ENCODE assay signal across 10 mouse cellular contexts in genomic region chr6:143184745-143185144, GRCm38 (mm10). TPM values are rescaled to one million over a fixed set of nuclear protein-coding genes. Genes with fewer than 3 reads are reported as not detected.
DNase-seq lines count a peak whose midpoint lies in the region; ATAC-seq lines count a peak whose summit lies in the region.
"Had no signal": no experiment of that assay in that cellular context is flagged by ENCODE, and none has a peak within 500 bp of the region (broad histone marks: within the 10 kb centered on the region; RNA-seq: fewer than 3 reads in every experiment).

No protein-coding gene starts in this region.

- 0 out of 2 replicates have a peak, but pooled peaks have one; percentile 32 for ATAC-seq in neural tube, embryonic 13.5 days (ENCODE audit: low read depth)
- ATAC-seq in inflammation-experienced regulatory T-cells, adult 6 months: peak; percentile 47

- H3K4me2 ChIP-seq in neural tube, embryonic 13.5 days: no peak overlapping the region
- H3K4me2 ChIP-seq: midbrain, embryonic 12.5 days had no signal

- H3K4me3 ChIP-seq in neural tube, embryonic 13.5 days: no peak overlapping the region
- H3K4me3 ChIP-seq: erythroblast, embryonic 14.5 days; midbrain, embryonic 12.5 days had no signal

- intact Hi-C loops in heart, postnatal 25 days (cut with DNase I): no loop called here
- intact Hi-C loops in left cerebral cortex, postnatal 36 days (cut with DNase I): no loop called here

- peaks cover 45% of the 10 kb centered on the region for H3K36me3 ChIP-seq in neural tube, embryonic 13.5 days

- 69% methylated on average over 5 of the region's 5 CpGs for WGBS in neural tube, embryonic 13.5 days

- no peaks in the 10 kb centered on the region for H3K27me3 ChIP-seq in neural tube, embryonic 13.5 days
- H3K27me3 ChIP-seq: midbrain, embryonic 12.5 days had no signal

- no peaks in the 10 kb centered on the region for H3K4me1 ChIP-seq in neural tube, embryonic 13.5 days (replicated peaks)
- H3K4me1 ChIP-seq: midbrain, embryonic 12.5 days had no signal

- peak; percentile 52 for DNase-seq in heart, adult 11 months
- no peak for DNase-seq in heart, postnatal 25 days (ENCODE audit: low spot score)
- no peak for DNase-seq in neural tube, embryonic 10.5 days (ENCODE audit: extremely low spot score, low spot score)
- DNase-seq in urinary bladder, adult 18-20 months (ENCODE audit: low spot score in 2 of 2): no peak
- no peak for DNase-seq in left cerebral cortex, postnatal 36 days (ENCODE audit: low spot score in 2 of 2)
- DNase-seq in spleen, adult 18-20 months: no peak

- no peak overlapping the region for H3K27ac ChIP-seq in neural tube, embryonic 13.5 days (replicated peaks)
- H3K27ac ChIP-seq: midbrain, embryonic 12.5 days had no signal

- no peak overlapping the region for H3K9ac ChIP-seq in neural tube, embryonic 13.5 days
- H3K9ac ChIP-seq: midbrain, embryonic 12.5 days had no signal

- no peaks in the 10 kb centered on the region for H3K9me3 ChIP-seq in neural tube, embryonic 13.5 days
- H3K9me3 ChIP-seq: midbrain, embryonic 12.5 days had no signal

RNA-seq across cellular contexts. Expression of gene Etnk1, which starts 17.7 kb away (rescaled TPM):
- total RNA-seq in heart, postnatal 25 days (2021): 10 to 100 TPM; 23.1 to 26.1 TPM
- polyA plus RNA-seq in neural tube, embryonic 13.5 days (2015; fragmentation: Nextera tagmentation; extraction: Ambion mirVana): 35.4 and 37.0 TPM in 2 replicates
- 10 to 100 TPM; 15.2 to 39.5 (median 37.0) TPM for polyA plus RNA-seq in inflammation-experienced regulatory T-cells, adult 6 months (2017; shearing (Covaris generic))
- total RNA-seq in left cerebral cortex, postnatal 36 days (2021): 100 to 1,000 TPM; 167 to 193 TPM

Comparison
In these comparisons a context has a peak if more than half of its experiments do, and no peak if none do; other contexts are left out.
1. RNA of gene Etnk1, which starts 17.7 kb away (total RNA-seq): 167 to 193 TPM in left cerebral cortex, postnatal 36 days; 23.1 to 26.1 TPM in heart, postnatal 25 days; every median in the first group is over 4 times any median in the second.